Comparison of ENCODE assay signal across 9 mouse cellular contexts in genomic region chr1:134188989-134189729, GRCm38 (mm10). TPM values are rescaled to one million over a fixed set of nuclear protein-coding genes. Genes with fewer than 3 reads are reported as not detected.
DNase-seq lines count a peak whose midpoint lies in the region; ATAC-seq and TF ChIP-seq lines count a peak whose summit lies in the region.
"Had no signal": no experiment of that assay in that cellular context is flagged by ENCODE, and none has a peak within 500 bp of the region (broad histone marks: within the 10 kb centered on the region; RNA-seq: fewer than 3 reads in every experiment).

No protein-coding gene starts in this region.

- no peak for DNase-seq in midbrain, embryonic 10.5 days (ENCODE audit: low spot score)
- DNase-seq in midbrain, embryonic 11.5 days (ENCODE audit: low spot score, missing footprints): no peak
- DNase-seq in brain, embryonic 14.5 days (ENCODE audit: low read depth): peak; percentile 72
- no peak for DNase-seq in urinary bladder, adult 18-20 months (ENCODE audit: low spot score in 2 of 2)
- no peak for DNase-seq in gastrocnemius, postnatal 4 days (ENCODE audit: low spot score in 2 of 2)
- no peak for DNase-seq in ovary, postnatal 10 days (ENCODE audit: low spot score)

- H3K27me3 ChIP-seq in midbrain, embryonic 10.5 days (ENCODE audit: low read depth, poor library complexity, severe bottlenecking): peaks cover 25% of the 10 kb centered on the region; the same call in 1 of the 2 replicates
- H3K27me3 ChIP-seq in midbrain, embryonic 11.5 days (ENCODE audit: control insufficient read depth, insufficient read depth, low read length): no peaks in the 10 kb centered on the region
- H3K27me3 ChIP-seq in hindbrain, embryonic 16.5 days (replicated peaks; ENCODE audit: control insufficient read depth, insufficient read depth, low read length): no peaks in the 10 kb centered on the region
- H3K27me3 ChIP-seq in midbrain, embryonic 15.5 days (replicated peaks): no peaks in the 10 kb centered on the region

- H3K9me3 ChIP-seq in midbrain, embryonic 10.5 days (replicated peaks): no peaks in the 10 kb centered on the region
- no peaks in the 10 kb centered on the region for H3K9me3 ChIP-seq in midbrain, embryonic 11.5 days (ENCODE audit: control insufficient read depth, low read length)
- no peaks in the 10 kb centered on the region for H3K9me3 ChIP-seq in hindbrain, embryonic 16.5 days (ENCODE audit: control insufficient read depth, low read length)
- H3K9me3 ChIP-seq in midbrain, embryonic 15.5 days: no peaks in the 10 kb centered on the region
- H3K9me3 ChIP-seq: embryonic facial prominence, embryonic 12.5 days had no signal

- WGBS in midbrain, embryonic 10.5 days: 28% methylated on average over 12 of the region's 12 CpGs
- WGBS in midbrain, embryonic 11.5 days: 23% methylated on average over 12 of the region's 12 CpGs
- 20% methylated on average over 12 of the region's 12 CpGs for WGBS in hindbrain, embryonic 16.5 days
- 25% methylated on average over 12 of the region's 12 CpGs for WGBS in midbrain, embryonic 15.5 days

- H3K4me2 ChIP-seq in midbrain, embryonic 11.5 days: no peak overlapping the region
- H3K4me2 ChIP-seq in hindbrain, embryonic 16.5 days (ENCODE audit: low read length): no peak overlapping the region
- no peak overlapping the region for H3K4me2 ChIP-seq in midbrain, embryonic 15.5 days
- H3K4me2 ChIP-seq: embryonic facial prominence, embryonic 12.5 days had no signal

- no peaks in the 10 kb centered on the region for H3K36me3 ChIP-seq in midbrain, embryonic 10.5 days
- no peaks in the 10 kb centered on the region for H3K36me3 ChIP-seq in midbrain, embryonic 11.5 days (ENCODE audit: control insufficient read depth, insufficient read depth, low read length)
- no peaks in the 10 kb centered on the region for H3K36me3 ChIP-seq in hindbrain, embryonic 16.5 days (ENCODE audit: control insufficient read depth, insufficient read depth, low read length)
- H3K36me3 ChIP-seq in midbrain, embryonic 15.5 days (replicated peaks): no peaks in the 10 kb centered on the region
- H3K36me3 ChIP-seq: embryonic facial prominence, embryonic 12.5 days had no signal

- no peak overlapping the region for H3K4me3 ChIP-seq in midbrain, embryonic 10.5 days
- H3K4me3 ChIP-seq in midbrain, embryonic 11.5 days (ENCODE audit: low read depth, low read length): no peak overlapping the region
- H3K4me3 ChIP-seq in hindbrain, embryonic 16.5 days (ENCODE audit: low read length): no peak overlapping the region
- no peak overlapping the region for H3K4me3 ChIP-seq in midbrain, embryonic 15.5 days
- H3K4me3 ChIP-seq: embryonic facial prominence, embryonic 12.5 days had no signal

- ATAC-seq in midbrain, embryonic 11.5 days (ENCODE audit: low FRiP score): no peak; the same call in 1 of the 2 replicates
- ATAC-seq in hindbrain, embryonic 16.5 days: peak; percentile 49; the same call in 1 of the 2 replicates
- ATAC-seq in midbrain, embryonic 15.5 days (replicated peaks): 0 out of 2 replicates have a peak, but pooled peaks have one; percentile 30

- TF ChIP-seq POLR2A in brain, embryonic 14.5 days (IDR thresholded peaks at IDR 0.05; ENCODE audit: borderline replicate concordance, extremely low read depth, insufficient read depth, insufficient read length, poor library complexity, severe bottlenecking): no peak

- H3K9ac ChIP-seq in midbrain, embryonic 11.5 days (ENCODE audit: low read length): no peak overlapping the region
- no peak overlapping the region for H3K9ac ChIP-seq in hindbrain, embryonic 16.5 days (ENCODE audit: low read depth, low read length)
- H3K9ac ChIP-seq in midbrain, embryonic 15.5 days: no peak overlapping the region
- H3K9ac ChIP-seq: embryonic facial prominence, embryonic 12.5 days had no signal

- peaks cover 20% of the 10 kb centered on the region for H3K4me1 ChIP-seq in midbrain, embryonic 10.5 days
- H3K4me1 ChIP-seq in midbrain, embryonic 11.5 days (ENCODE audit: control insufficient read depth, insufficient read depth, low read length): no peaks in the 10 kb centered on the region
- H3K4me1 ChIP-seq in hindbrain, embryonic 16.5 days (ENCODE audit: control insufficient read depth, insufficient read depth, low read depth, low read length): peaks cover 8% of the 10 kb centered on the region
- H3K4me1 ChIP-seq in midbrain, embryonic 15.5 days: peaks cover 21% of the 10 kb centered on the region

- peak; percentile 13; the same call in 1 of the 2 replicates for TF ChIP-seq CTCF in brain, embryonic 14.5 days (IDR thresholded peaks at IDR 0.05; ENCODE audit: borderline replicate concordance, extremely low read depth, insufficient read depth, insufficient read length)

- H3K27ac ChIP-seq in midbrain, embryonic 10.5 days (replicated peaks): peak overlapping the region; percentile 46; the same call in 1 of the 2 replicates
- H3K27ac ChIP-seq in midbrain, embryonic 11.5 days (ENCODE audit: low read depth, low read length): no peak overlapping the region
- H3K27ac ChIP-seq in hindbrain, embryonic 16.5 days (ENCODE audit: low read depth, low read length): no peak overlapping the region
- H3K27ac ChIP-seq in midbrain, embryonic 15.5 days: no peak overlapping the region
- H3K27ac ChIP-seq: embryonic facial prominence, embryonic 12.5 days had no signal

RNA-seq across cellular contexts. Expression of gene Mybph, which starts 4.1 kb away (rescaled TPM):
- polyA plus RNA-seq in midbrain, embryonic 10.5 days (2016; fragmentation: Nextera tagmentation; extraction: Ambion mirVana): 0.09 and 0.10 TPM in 2 replicates
- polyA plus RNA-seq in midbrain, embryonic 11.5 days (2014; fragmentation: Nextera tagmentation; extraction: Ambion mirVana): 0.12 and 0.22 TPM in 2 replicates
- polyA plus RNA-seq in brain, embryonic 14.5 days (2012; rRNA removed): 0.98 and 1.4 TPM in 2 replicates
- 0.09 and 3.2 TPM in 2 replicates for polyA plus RNA-seq in hindbrain, embryonic 16.5 days (2015; fragmentation: Nextera tagmentation; extraction: Ambion mirVana)
- polyA plus RNA-seq in midbrain, embryonic 15.5 days (2015; fragmentation: Nextera tagmentation; extraction: Ambion mirVana): 0.13 and 0.19 TPM in 2 replicates
- total RNA-seq in gastrocnemius, postnatal 4 days (2021): 10 to 100 TPM; 64.5 to 81.3 TPM

RNA-seq across cellular contexts. Expression of gene Chil1, which starts 7.2 kb away (rescaled TPM):
- polyA plus RNA-seq in midbrain, embryonic 10.5 days (2016; fragmentation: Nextera tagmentation; extraction: Ambion mirVana): 0.82 and 0.90 TPM in 2 replicates
- polyA plus RNA-seq in midbrain, embryonic 11.5 days (2014; fragmentation: Nextera tagmentation; extraction: Ambion mirVana): 1.8 and 2.2 TPM in 2 replicates
- polyA plus RNA-seq in brain, embryonic 14.5 days (2012; rRNA removed): 2.0 and 2.6 TPM in 2 replicates
- 2.7 and 3.9 TPM in 2 replicates for polyA plus RNA-seq in hindbrain, embryonic 16.5 days (2015; fragmentation: Nextera tagmentation; extraction: Ambion mirVana)
- 1.5 and 3.3 TPM in 2 replicates for polyA plus RNA-seq in midbrain, embryonic 15.5 days (2015; fragmentation: Nextera tagmentation; extraction: Ambion mirVana)
- total RNA-seq in gastrocnemius, postnatal 4 days (2021): 10 to 100 TPM in 1 of 2 experiments, 1 to 10 TPM in 1; 9.7 to 12.8 TPM

RNA-seq across cellular contexts. Expression of gene Adora1, which starts 46.1 kb away (rescaled TPM):
- 0.14 and 0.17 TPM in 2 replicates for polyA plus RNA-seq in midbrain, embryonic 10.5 days (2016; fragmentation: Nextera tagmentation; extraction: Ambion mirVana)
- polyA plus RNA-seq in midbrain, embryonic 11.5 days (2014; fragmentation: Nextera tagmentation; extraction: Ambion mirVana): 0.07 and 0.08 TPM in 2 replicates
- polyA plus RNA-seq in brain, embryonic 14.5 days (2012; rRNA removed): 12.9 and 15.2 TPM in 2 replicates
- 29.8 and 35.9 TPM in 2 replicates for polyA plus RNA-seq in hindbrain, embryonic 16.5 days (2015; fragmentation: Nextera tagmentation; extraction: Ambion mirVana)
- polyA plus RNA-seq in midbrain, embryonic 15.5 days (2015; fragmentation: Nextera tagmentation; extraction: Ambion mirVana): 16.2 and 19.2 TPM in 2 replicates
- under 1 TPM; 0.61 to 0.78 TPM for total RNA-seq in gastrocnemius, postnatal 4 days (2021)

Comparison
In these comparisons a context has a peak if more than half of its experiments do, and no peak if none do; other contexts are left out.
1. RNA of gene Adora1, which starts 46.1 kb away (polyA plus RNA-seq): 29.8 to 35.9 TPM in hindbrain, embryonic 16.5 days, 16.2 to 19.2 TPM in midbrain, embryonic 15.5 days and 12.9 to 15.2 TPM in brain, embryonic 14.5 days; 0.14 to 0.17 TPM in midbrain, embryonic 10.5 days and 0.07 to 0.08 TPM in midbrain, embryonic 11.5 days; every median in the first group is over 10 times any median in the second.